Mouse (Mus musculus) hindbrain, embryonic 16.5 days (tissue): ENCODE measurements at regions not wholly inside any gene's neighbourhood (a gene's known extent, or its start where the extent isn't known, plus 50 kb on each side); places are given as distances from the start of the nearest gene placed in this dataset.
"Not testable (repeated sequence)": the region's sequence is repeated elsewhere in the genome, so short reads cannot be mapped to it uniquely, and the experiment has no call there.

Experiments used
- ATAC-seq: fragments of 200-750 bp; cut with Nextera tagmentation; 2 replicates; pipeline ENCODE4 v1.8.0; 2017; ENCODE audit warnings: moderate TSS enrichment, moderate library complexity
- H3K27ac ChIP-seq: fragments of 300-500 bp; sonication (generic); 2 replicates; pipeline ENCODE4 v1.5.1; 2014; ENCODE audit warnings: low read depth, mild to moderate bottlenecking, control low read depth, low read length, moderate library complexity
- H3K27me3 ChIP-seq: fragments of 300-500 bp; sonication (generic); replicated peaks from 2 replicates; pipeline ENCODE4 v1.6.1; 2014; ENCODE audit warnings: low read length; ENCODE audit not compliant: control insufficient read depth, insufficient read depth
- H3K36me3 ChIP-seq: fragments of 300-500 bp; sonication (generic); 2 replicates; pipeline ENCODE4 v1.6.1; 2014; ENCODE audit warnings: mild to moderate bottlenecking, low read length, moderate library complexity, mixed read lengths; ENCODE audit not compliant: control insufficient read depth, insufficient read depth
- H3K4me1 ChIP-seq: fragments of 300-500 bp; sonication (generic); 2 replicates; pipeline ENCODE4 v1.6.1; 2014; ENCODE audit warnings: low read depth, low read length; ENCODE audit not compliant: control insufficient read depth, insufficient read depth
- H3K4me2 ChIP-seq: fragments of 300-500 bp; sonication (generic); 2 replicates; pipeline ENCODE4 v1.6.1; 2014; ENCODE audit warnings: mild to moderate bottlenecking, low read length, control low read depth, moderate library complexity
- H3K4me3 ChIP-seq: fragments of 300-500 bp; sonication (generic); 2 replicates; pipeline ENCODE4 v1.5.1; 2014; ENCODE audit warnings: mild to moderate bottlenecking, low read length, control low read depth, moderate library complexity
- H3K9ac ChIP-seq: fragments of 300-500 bp; sonication (generic); 2 replicates; pipeline ENCODE4 v1.6.1; 2014; ENCODE audit warnings: low read depth, mild to moderate bottlenecking, control low read depth, low read length, moderate library complexity
- H3K9me3 ChIP-seq: fragments of 300-500 bp; sonication (generic); 2 replicates; pipeline ENCODE4 v1.6.1; 2014; ENCODE audit warnings: mild to moderate bottlenecking, low read length, moderate library complexity; ENCODE audit not compliant: control insufficient read depth
- WGBS: fragments of 180-500 bp; shearing (Covaris S2); extraction: QIAGEN DNeasy Blood & Tissue Kit; methylation state at CpG from one replicate; pipeline ENCODE4 v1.1.7; 2014; 5-methylcytosine and 5-hydroxymethylcytosine counted together

GRCm38 (mm10) chr3:157371509-157371908 is 162.5 kb upstream of the Zranb2 start:
- no peak for ATAC-seq
- no peak overlapping the region for H3K9ac ChIP-seq
- 83% methylated on average over 3 of the region's 3 CpGs for WGBS
- no peak overlapping the region for H3K27ac ChIP-seq
- no peaks in the 10 kb centered on the region for H3K36me3 ChIP-seq
- H3K9me3 ChIP-seq = no peaks in the 10 kb centered on the region
- H3K4me3 ChIP-seq = no peak overlapping the region
- H3K27me3 ChIP-seq = no peaks in the 10 kb centered on the region
- no peaks in the 10 kb centered on the region for H3K4me1 ChIP-seq
- no peak overlapping the region for H3K4me2 ChIP-seq

- 64% methylated on average over 1 of the region's 1 CpGs for WGBS
- H3K27ac ChIP-seq = no peak overlapping the region
- no peaks in the 10 kb centered on the region for H3K9me3 ChIP-seq
- H3K9ac ChIP-seq = no peak overlapping the region
- H3K4me2 ChIP-seq = no peak overlapping the region
- H3K4me1 ChIP-seq = no peaks in the 10 kb centered on the region
- H3K27me3 ChIP-seq = no peaks in the 10 kb centered on the region
- ATAC-seq = no peak
- H3K36me3 ChIP-seq = no peaks in the 10 kb centered on the region
- no peak overlapping the region for H3K4me3 ChIP-seq
These were observed 160.6 kb upstream of the Zranb2 start for GRCm38 (mm10) chr3:157373333-157373732.

- Histone ChIP-seq H3K4me2 (no peak overlapping the region), H3K9ac (no peak overlapping the region), H3K27ac (no peak overlapping the region), H3K36me3 (no peaks in the 10 kb centered on the region), H3K4me3 (no peak overlapping the region), H3K27me3 (no peaks in the 10 kb centered on the region), H3K9me3 (no peaks in the 10 kb centered on the region), H3K4me1 (no peaks in the 10 kb centered on the region)
- 76% methylated on average over 1 of the region's 1 CpGs for WGBS
- ATAC-seq = no peak
These were observed 159.8 kb upstream of the Zranb2 start for GRCm38 (mm10) chr3:157374178-157374577.

GRCm38 (mm10) chr3:157377531-157377930 is 156.4 kb upstream of the Zranb2 start:
- Histone ChIP-seq H3K9ac (no peak overlapping the region), H3K27me3 (no peaks in the 10 kb centered on the region), H3K36me3 (no peaks in the 10 kb centered on the region), H3K4me2 (no peak overlapping the region), H3K4me1 (no peaks in the 10 kb centered on the region), H3K27ac (no peak overlapping the region), H3K9me3 (no peaks in the 10 kb centered on the region), H3K4me3 (no peak overlapping the region)
- 92% methylated on average over 8 of the region's 8 CpGs for WGBS
- no peak for ATAC-seq

- H3K9ac ChIP-seq = no peak overlapping the region
- no peak for ATAC-seq
- H3K4me1 ChIP-seq = no peaks in the 10 kb centered on the region
- H3K9me3 ChIP-seq = no peaks in the 10 kb centered on the region
- H3K27ac ChIP-seq = no peak overlapping the region
- no peaks in the 10 kb centered on the region for H3K36me3 ChIP-seq
- H3K4me3 ChIP-seq = no peak overlapping the region
- no peak overlapping the region for H3K4me2 ChIP-seq
- H3K27me3 ChIP-seq = no peaks in the 10 kb centered on the region
- WGBS = 74% methylated on average over 7 of the region's 7 CpGs
These were observed 155.8 kb upstream of the Zranb2 start for GRCm38 (mm10) chr3:157378127-157378526.

GRCm38 (mm10) chr3:157391835-157392234 is 142.1 kb upstream of the Zranb2 start:
- H3K27ac ChIP-seq = no peak overlapping the region
- no peak for ATAC-seq
- no peaks in the 10 kb centered on the region for H3K9me3 ChIP-seq
- H3K4me3 ChIP-seq = no peak overlapping the region
- no peak overlapping the region for H3K4me2 ChIP-seq
- H3K27me3 ChIP-seq = no peaks in the 10 kb centered on the region
- no peaks in the 10 kb centered on the region for H3K4me1 ChIP-seq
- no peaks in the 10 kb centered on the region for H3K36me3 ChIP-seq
- H3K9ac ChIP-seq = no peak overlapping the region
- 96% methylated on average over 1 of the region's 1 CpGs for WGBS

- ATAC-seq = no peak
- Histone ChIP-seq H3K4me3 (no peak overlapping the region), H3K36me3 (no peaks in the 10 kb centered on the region), H3K4me1 (no peaks in the 10 kb centered on the region), H3K9ac (no peak overlapping the region), H3K27me3 (no peaks in the 10 kb centered on the region), H3K27ac (no peak overlapping the region), H3K9me3 (no peaks in the 10 kb centered on the region), H3K4me2 (no peak overlapping the region)
- WGBS = 69% methylated on average over 1 of the region's 1 CpGs
These were observed 140.1 kb upstream of the Zranb2 start for GRCm38 (mm10) chr3:157393903-157394302.

- no peak for ATAC-seq
These were observed 134.1 kb upstream of the Zranb2 start for GRCm38 (mm10) chr3:157399909-157400308.

GRCm38 (mm10) chr3:157404054-157404453 is 129.9 kb upstream of the Zranb2 start:
- 88% methylated on average over 3 of the region's 3 CpGs for WGBS

More at GRCm38 (mm10) chr3:157399909-157400308, 134.1 kb upstream of the Zranb2 start:
- no peak overlapping the region for H3K4me3 ChIP-seq
- H3K9ac ChIP-seq = no peak overlapping the region
- H3K4me1 ChIP-seq = no peaks in the 10 kb centered on the region
- no peaks in the 10 kb centered on the region for H3K27me3 ChIP-seq
- WGBS = 75% methylated on average over 3 of the region's 3 CpGs
- H3K9me3 ChIP-seq = no peaks in the 10 kb centered on the region
- H3K36me3 ChIP-seq = no peaks in the 10 kb centered on the region
- H3K4me2 ChIP-seq = no peak overlapping the region
- H3K27ac ChIP-seq = no peak overlapping the region

GRCm38 (mm10) chr3:157423447-157423846 is 110.5 kb upstream of the Zranb2 start:
- not testable (repeated sequence) for H3K4me2 ChIP-seq, H3K4me3 ChIP-seq, ATAC-seq, H3K27ac ChIP-seq, H3K4me1 ChIP-seq, H3K27me3 ChIP-seq, H3K9ac ChIP-seq, H3K36me3 ChIP-seq, H3K9me3 ChIP-seq
- 50% methylated on average over 1 of the region's 1 CpGs for WGBS

More at GRCm38 (mm10) chr3:157404054-157404453, 129.9 kb upstream of the Zranb2 start:
- Histone ChIP-seq H3K9ac (no peak overlapping the region), H3K27ac (no peak overlapping the region), H3K27me3 (no peaks in the 10 kb centered on the region), H3K4me1 (no peaks in the 10 kb centered on the region), H3K4me2 (no peak overlapping the region), H3K9me3 (no peaks in the 10 kb centered on the region), H3K4me3 (no peak overlapping the region), H3K36me3 (no peaks in the 10 kb centered on the region)
- no peak for ATAC-seq
